Mouse (Mus musculus) cerebellum, postnatal 25 days (tissue): ENCODE data around the gene Galm.
"Not testable (repeated sequence)": the region's sequence is repeated elsewhere in the genome, so short reads cannot be mapped to it uniquely, and the experiment has no call there.

Experiments used
- DNase-seq, 2 experiments: peaks; one replicate each; pipeline ENCODE4 v3.0.0; 2021; ENCODE audit warnings: mixed read lengths in 2 of 2

Gene Galm

GRCm38 (mm10) chr17:80167436-80167835 is 40.2 kb downstream of the Galm start:
- no peak for DNase-seq

GRCm38 (mm10) chr17:80167851-80168251 is 40.6 kb downstream of the Galm start:
- no peak for DNase-seq

GRCm38 (mm10) chr17:80168425-80169182 is 41.3 kb downstream of the Galm start:
- peak; percentile 61 to 67 for DNase-seq

- DNase-seq = no peak
Observed at GRCm38 (mm10) chr17:80169792-80170191, 42.5 kb downstream of the Galm start.

- DNase-seq = peak; percentile 74 to 81
Observed at GRCm38 (mm10) chr17:80170951-80171350, 43.7 kb downstream of the Galm start.

GRCm38 (mm10) chr17:80171948-80172347 is 44.7 kb downstream of the Galm start:
- DNase-seq = no peak

- DNase-seq = no peak
Observed at GRCm38 (mm10) chr17:80172761-80173160, 45.5 kb downstream of the Galm start.

GRCm38 (mm10) chr17:80173708-80174107 is 46.4 kb downstream of the Galm start:
- DNase-seq = no peak

- no peak for DNase-seq
Observed at GRCm38 (mm10) chr17:80174146-80174545, 46.9 kb downstream of the Galm start.

- DNase-seq = no peak
Observed at GRCm38 (mm10) chr17:80174699-80175385, 47.6 kb downstream of the Galm start.

GRCm38 (mm10) chr17:80175386-80175739 is 48.1 kb downstream of the Galm start:
- no peak for DNase-seq

- DNase-seq = no peak
Observed at GRCm38 (mm10) chr17:80175966-80176365, 48.7 kb downstream of the Galm start.

GRCm38 (mm10) chr17:80178846-80179245 is 51.6 kb downstream of the Galm start:
- not testable (repeated sequence) for DNase-seq

GRCm38 (mm10) chr17:80179959-80180358 is 52.7 kb downstream of the Galm start:
- DNase-seq = peak; percentile 75 to 86

- DNase-seq = no peak
Observed at GRCm38 (mm10) chr17:80180468-80180867, 53.2 kb downstream of the Galm start.

GRCm38 (mm10) chr17:80183615-80184014 is 56.3 kb downstream of the Galm start:
- DNase-seq = no peak

GRCm38 (mm10) chr17:80193075-80193474 is 65.8 kb downstream of the Galm start:
- no peak for DNase-seq

GRCm38 (mm10) chr17:80199160-80199778 is 72.0 kb downstream of the Galm start:
- no peak for DNase-seq

- no peak for DNase-seq
Observed at GRCm38 (mm10) chr17:80205657-80206056, 78.4 kb downstream of the Galm start.

GRCm38 (mm10) chr17:80206301-80206670 is 79.0 kb downstream of the Galm start:
- peak in 1 of 2 experiments; percentile 80 for DNase-seq

- peak; percentile 99 for DNase-seq
Observed at GRCm38 (mm10) chr17:80206671-80207581, 79.7 kb downstream of the Galm start, which contains the start of the genes Srsf7 and Ttc39d. Gene Srsf7 (minus strand): TSS chr17:80207307. Gene Ttc39d (plus strand): TSS chr17:80207460.

GRCm38 (mm10) chr17:80213998-80214397 is 86.7 kb downstream of the Galm start:
- DNase-seq = not testable (repeated sequence)

GRCm38 (mm10) chr17:80220131-80220530 is 92.9 kb downstream of the Galm start:
- no peak for DNase-seq
